Comparison of ENCODE assay signal across 9 mouse cellular contexts in the genomic region with DNA sequence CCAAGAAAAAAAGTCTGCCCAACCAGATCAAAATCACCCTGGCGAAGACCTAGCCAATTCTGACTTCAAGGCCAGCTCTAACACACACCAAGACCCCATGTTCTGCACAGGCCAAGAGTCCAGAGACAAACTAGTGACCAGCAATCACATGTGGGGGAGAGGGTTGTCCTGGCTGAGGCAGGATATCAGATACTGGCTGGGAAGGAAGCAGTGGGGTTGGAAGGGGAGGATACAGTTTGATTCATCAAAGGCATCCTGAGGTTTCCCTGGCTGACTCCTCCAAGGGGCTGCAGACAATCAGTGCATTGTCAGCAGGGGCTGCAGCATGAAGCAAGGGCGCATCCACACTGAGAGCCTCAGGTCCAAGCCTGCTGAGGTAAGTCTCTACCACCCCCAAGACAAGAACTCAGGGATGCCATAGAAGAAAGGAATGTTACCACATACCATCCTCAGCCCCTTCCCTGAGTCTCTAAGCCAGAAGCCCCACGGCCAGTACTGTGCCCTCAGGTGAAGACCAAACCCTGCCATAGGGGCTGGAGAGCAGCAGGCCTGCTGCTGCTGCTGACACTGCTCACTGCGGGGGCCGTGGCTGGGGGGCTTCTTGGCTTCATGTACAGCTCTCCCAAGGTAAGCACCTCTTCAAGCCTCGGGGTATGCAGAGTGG. TPM values are rescaled to one million over a fixed set of nuclear protein-coding genes. Genes with fewer than 3 reads are reported as not detected.
DNase-seq lines count a peak whose midpoint lies in the region; ATAC-seq lines count a peak whose summit lies in the region.
"Had no signal": no experiment of that assay in that cellular context is flagged by ENCODE, and none has a peak within 500 bp of the region (broad histone marks: within the 10 kb centered on the region; RNA-seq: fewer than 3 reads in every experiment).

Bricd5 (plus strand) TSS at position 273 of the 664 bp plus-strand sequence.

- peaks cover 58% of the 10 kb centered on the region for H3K4me1 ChIP-seq in forebrain, embryonic 10.5 days
- H3K4me1 ChIP-seq in forebrain, embryonic 15.5 days: peaks cover 44% of the 10 kb centered on the region
- H3K4me1 ChIP-seq in megakaryocyte, embryonic 14.5 days: peaks cover 51% of the 10 kb centered on the region
- peaks cover 55% of the 10 kb centered on the region for H3K4me1 ChIP-seq in liver, embryonic 13.5 days (replicated peaks)

- H3K9me3 ChIP-seq in forebrain, embryonic 10.5 days: no peaks in the 10 kb centered on the region
- no peaks in the 10 kb centered on the region for H3K9me3 ChIP-seq in forebrain, embryonic 15.5 days
- H3K9me3 ChIP-seq in megakaryocyte, embryonic 14.5 days: no peaks in the 10 kb centered on the region
- H3K9me3 ChIP-seq in liver, embryonic 13.5 days (replicated peaks): no peaks in the 10 kb centered on the region

- WGBS in forebrain, embryonic 10.5 days: 77% methylated on average over 6 of the region's 6 CpGs
- 77% methylated on average over 6 of the region's 6 CpGs for WGBS in forebrain, embryonic 15.5 days
- 71% methylated on average over 6 of the region's 6 CpGs for WGBS in liver, embryonic 13.5 days (ENCODE audit: insufficient replicate concordance)

- no peak within 1 kb of the TSS for H3K4me2 ChIP-seq in forebrain, embryonic 15.5 days (replicated peaks)
- H3K4me2 ChIP-seq in liver, embryonic 13.5 days: peak within 1 kb of the TSS; percentile 97

- H3K36me3 ChIP-seq in forebrain, embryonic 10.5 days (replicated peaks): peaks cover 61% of the 10 kb centered on the region
- H3K36me3 ChIP-seq in forebrain, embryonic 15.5 days: peaks cover 34% of the 10 kb centered on the region
- peaks cover 66% of the 10 kb centered on the region for H3K36me3 ChIP-seq in megakaryocyte, embryonic 14.5 days (replicated peaks; ENCODE audit: low read length)
- H3K36me3 ChIP-seq in liver, embryonic 13.5 days: peaks cover 68% of the 10 kb centered on the region

- peak within 1 kb of the TSS; percentile 95 for H3K4me3 ChIP-seq in forebrain, embryonic 10.5 days
- no peak within 1 kb of the TSS for H3K4me3 ChIP-seq in forebrain, embryonic 15.5 days
- H3K4me3 ChIP-seq in megakaryocyte, embryonic 14.5 days (replicated peaks): peak within 1 kb of the TSS; percentile 93
- H3K4me3 ChIP-seq in liver, embryonic 13.5 days (replicated peaks): peak within 1 kb of the TSS; percentile 98

- ATAC-seq in forebrain, embryonic 15.5 days (replicated peaks): no peak
- ATAC-seq in megakaryocyte, adult 5-6 weeks (ENCODE audit: poor library complexity, severe bottlenecking): no peak
- ATAC-seq in liver, embryonic 13.5 days (ENCODE audit: low read depth): no peak
- no peak for ATAC-seq in granulocyte monocyte progenitor cell, adult 5-6 weeks (replicated peaks; ENCODE audit: poor library complexity, severe bottlenecking)

- no peak within 1 kb of the TSS; the same call in 1 of the 2 replicates for H3K9ac ChIP-seq in forebrain, embryonic 15.5 days (replicated peaks)
- peak within 1 kb of the TSS; percentile 99 for H3K9ac ChIP-seq in liver, embryonic 13.5 days

- H3K27ac ChIP-seq in forebrain, embryonic 10.5 days: 0 out of 2 replicates have a peak within 1 kb of the TSS, but pooled peaks have one; percentile 11
- H3K27ac ChIP-seq in forebrain, embryonic 15.5 days (replicated peaks): no peak within 1 kb of the TSS
- H3K27ac ChIP-seq in liver, embryonic 13.5 days: peak within 1 kb of the TSS; percentile 92

- no peak for DNase-seq in forebrain, embryonic 10.5 days (ENCODE audit: extremely low spot score, low spot score)
- no peak for DNase-seq in liver, embryonic 13.5 days
- peak; percentile 66 for DNase-seq in testis, postnatal 14 days (ENCODE audit: low spot score)
- DNase-seq in layer of hippocampus, postnatal 10 days (ENCODE audit: low spot score in 2 of 2): no peak

- H3K27me3 ChIP-seq in forebrain, embryonic 10.5 days (ENCODE audit: poor library complexity, severe bottlenecking): no peaks in the 10 kb centered on the region
- H3K27me3 ChIP-seq in forebrain, embryonic 15.5 days: no peaks in the 10 kb centered on the region
- H3K27me3 ChIP-seq in megakaryocyte, embryonic 14.5 days (replicated peaks): no peaks in the 10 kb centered on the region
- no peaks in the 10 kb centered on the region for H3K27me3 ChIP-seq in liver, embryonic 13.5 days

RNA-seq across cellular contexts. Expression of gene Bricd5, which starts in this region (rescaled TPM):
- 0.23 and 0.25 TPM in 2 replicates for polyA plus RNA-seq in forebrain, embryonic 10.5 days (2016; fragmentation: Nextera tagmentation; extraction: Ambion mirVana)
- 0.40 TPM in 1 of 2 replicates, not detected in the other for polyA plus RNA-seq in forebrain, embryonic 15.5 days (2015; fragmentation: Nextera tagmentation; extraction: Ambion mirVana)
- polyA plus RNA-seq in megakaryocyte, embryonic 14.5 days (2012; ENCODE audit: insufficient read depth, low replicate concordance): not detected in 2 replicates
- total RNA-seq in megakaryocyte, adult 5-6 weeks (2015): 0.75 TPM in 1 of 2 replicates, not detected in the other
- 0.26 TPM in 1 of 2 replicates, not detected in the other for total RNA-seq in megakaryocyte, adult 5-6 weeks (2017)
- 0.13 TPM in 1 of 2 replicates, not detected in the other for polyA plus RNA-seq in liver, embryonic 13.5 days (2015; fragmentation: Nextera tagmentation; extraction: Ambion mirVana)
- 2.2 TPM in 1 of 2 replicates, not detected in the other for total RNA-seq in granulocyte monocyte progenitor cell, adult 5-6 weeks (2014; fragmentation: Nextera tagmentation)
- 0.22 TPM in 1 of 2 replicates, not detected in the other for total RNA-seq in granulocyte monocyte progenitor cell, adult 5-6 weeks (2017)
- total RNA-seq in layer of hippocampus, postnatal 10 days (2021): 1 to 10 TPM in 1 of 2 experiments, under 1 TPM in 1; 0.87 to 1.8 TPM
- total RNA-seq: megakaryocyte-erythroid progenitor cell, adult 5-6 weeks had no signal
